Mouse (Mus musculus) C2C12 (cell line): Measurements from ENCODE around the gene Ltbp1.

Experiments used
- CEBPB ChIP-seq: IDR thresholded peaks from one replicate; pipeline ENCODE4 v1.6.1; 2011; ENCODE audit warnings: low read depth, mild to moderate bottlenecking, control low read depth, moderate library complexity
- CTCF ChIP-seq: IDR thresholded peaks from one replicate; pipeline ENCODE4 v1.5.1; 2011; ENCODE audit not compliant: control insufficient read depth, insufficient read depth, insufficient read length
- FOSL1 ChIP-seq: IDR thresholded peaks from one replicate; pipeline ENCODE4 v1.8.0; 2011; ENCODE audit warnings: mild to moderate bottlenecking, low read length; ENCODE audit not compliant: poor library complexity, insufficient read depth, severe bottlenecking
- MAX ChIP-seq: IDR thresholded peaks from one replicate; pipeline ENCODE4 v1.6.1; 2011; ENCODE audit warnings: mild to moderate bottlenecking, control low read depth
- MYOD1 ChIP-seq: IDR thresholded peaks from one replicate; pipeline ENCODE4 v1.6.1; 2011; ENCODE audit warnings: low read depth; ENCODE audit not compliant: control insufficient read depth, insufficient read length
- MYOG ChIP-seq: IDR thresholded peaks from one replicate; pipeline ENCODE4 v1.6.1; 2011; ENCODE audit not compliant: control insufficient read depth, insufficient read length; ENCODE audit errors: extremely low read depth
- USF1 ChIP-seq: IDR thresholded peaks from one replicate; pipeline ENCODE4 v1.6.1; 2011; ENCODE audit warnings: low read depth, mild to moderate bottlenecking, control low read depth, moderate library complexity

GRCm38 (mm10) chr17:75238655-75239054 lies 233.3 kb downstream of the Ltbp1 start:
- TF ChIP-seq CTCF (no peak), FOSL1 (no peak), CEBPB (no peak), MYOD1 (no peak), MYOG (no peak), MAX (no peak), USF1 (no peak)
